Mouse (Mus musculus): ENCODE data around the gene Bptf. TPM values are rescaled to one million over a fixed set of nuclear protein-coding genes. Genes with fewer than 3 reads are reported as not detected.
A peak's percentile ranks its signal among the peaks of the same experiment; 100 is the strongest.

Bptf gene
- polyA plus RNA-seq, 1 experiment from 2014 or later: 14.4 TPM

DNA sequence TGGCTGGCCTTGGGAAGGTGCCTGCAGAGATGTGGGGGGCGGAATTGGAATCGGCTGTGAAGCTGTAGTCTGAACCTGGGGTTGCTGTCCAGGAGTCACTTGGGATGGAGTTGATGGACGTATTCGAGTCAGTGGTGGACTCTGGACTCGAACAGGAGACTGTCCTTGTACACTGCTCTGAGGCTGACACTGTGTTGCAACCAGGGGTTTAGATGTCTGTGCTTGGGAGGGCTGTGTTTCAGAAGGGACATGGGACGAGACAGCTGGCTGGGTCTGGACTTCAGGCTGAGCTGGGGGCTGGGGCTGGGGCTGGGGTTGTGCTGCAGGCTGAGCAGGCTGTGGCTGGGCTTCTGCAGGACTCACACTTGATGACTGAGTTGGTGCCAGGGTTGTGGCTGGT is 77.1 kb downstream of the Bptf start:
- ATAC-seq: no peak
- 84% methylated on average over 6 of the region's 6 CpGs for WGBS

GRCm38 (mm10) chr11:107046766-107047620 is 84.9 kb downstream of the Bptf start:
- no peak overlapping the region for H3K9ac ChIP-seq (ENCODE audit: low read depth, low read length)
- H3K4me3 ChIP-seq (ENCODE audit: low read depth, low read length): no peak overlapping the region
- WGBS: 90% methylated on average over 15 of the region's 15 CpGs
- H3K36me3 ChIP-seq (ENCODE audit: control insufficient read depth, insufficient read depth): peaks cover 63% of the 10 kb centered on the region
- TF ChIP-seq CTCF (IDR thresholded peaks at IDR 0.05; ENCODE audit: low read depth): no peak
- ATAC-seq: no peak
- H3K4me2 ChIP-seq (replicated peaks; ENCODE audit: low read depth): no peak overlapping the region
- no peaks in the 10 kb centered on the region for H3K27me3 ChIP-seq (replicated peaks; ENCODE audit: control insufficient read depth, insufficient read depth, low read length)
- H3K9me3 ChIP-seq (ENCODE audit: control insufficient read depth): no peaks in the 10 kb centered on the region
- H3K27ac ChIP-seq (ENCODE audit: low read depth, low read length): no peak overlapping the region
- no peaks in the 10 kb centered on the region for H3K4me1 ChIP-seq (replicated peaks; ENCODE audit: control insufficient read depth, insufficient read depth, low read length)

More for the DNA sequence above, 77.1 kb downstream of the Bptf start:
- Histone ChIP-seq H3K4me2 (replicated peaks; ENCODE audit: low read depth) (no peak overlapping the region), H3K36me3 (ENCODE audit: control insufficient read depth, insufficient read depth) (peaks cover 84% of the 10 kb centered on the region), H3K27me3 (replicated peaks; ENCODE audit: control insufficient read depth, insufficient read depth, low read length) (no peaks in the 10 kb centered on the region), H3K9ac (ENCODE audit: low read depth, low read length) (no peak overlapping the region), H3K9me3 (ENCODE audit: control insufficient read depth) (no peaks in the 10 kb centered on the region), H3K4me3 (ENCODE audit: low read depth, low read length) (no peak overlapping the region), H3K27ac (ENCODE audit: low read depth, low read length) (no peak overlapping the region), H3K4me1 (replicated peaks; ENCODE audit: control insufficient read depth, insufficient read depth, low read length) (no peaks in the 10 kb centered on the region)
- no peak for TF ChIP-seq CTCF (IDR thresholded peaks at IDR 0.05; ENCODE audit: low read depth)

- 90% methylated on average over 4 of the region's 4 CpGs for WGBS
- H3K4me1 ChIP-seq (replicated peaks; ENCODE audit: control insufficient read depth, insufficient read depth, low read length): no peaks in the 10 kb centered on the region
- H3K4me2 ChIP-seq (replicated peaks; ENCODE audit: low read depth): no peak overlapping the region
- H3K27ac ChIP-seq (ENCODE audit: low read depth, low read length): no peak overlapping the region
- TF ChIP-seq CTCF (IDR thresholded peaks at IDR 0.05; ENCODE audit: low read depth): no peak
- no peaks in the 10 kb centered on the region for H3K27me3 ChIP-seq (replicated peaks; ENCODE audit: control insufficient read depth, insufficient read depth, low read length)
- ATAC-seq: no peak
- H3K9ac ChIP-seq (ENCODE audit: low read depth, low read length): no peak overlapping the region
- no peak overlapping the region for H3K4me3 ChIP-seq (ENCODE audit: low read depth, low read length)
- H3K9me3 ChIP-seq (ENCODE audit: control insufficient read depth): no peaks in the 10 kb centered on the region
- H3K36me3 ChIP-seq (ENCODE audit: control insufficient read depth, insufficient read depth): peaks cover 62% of the 10 kb centered on the region
Measured at GRCm38 (mm10) chr11:107045546-107045945, 86.4 kb downstream of the Bptf start.

DNA sequence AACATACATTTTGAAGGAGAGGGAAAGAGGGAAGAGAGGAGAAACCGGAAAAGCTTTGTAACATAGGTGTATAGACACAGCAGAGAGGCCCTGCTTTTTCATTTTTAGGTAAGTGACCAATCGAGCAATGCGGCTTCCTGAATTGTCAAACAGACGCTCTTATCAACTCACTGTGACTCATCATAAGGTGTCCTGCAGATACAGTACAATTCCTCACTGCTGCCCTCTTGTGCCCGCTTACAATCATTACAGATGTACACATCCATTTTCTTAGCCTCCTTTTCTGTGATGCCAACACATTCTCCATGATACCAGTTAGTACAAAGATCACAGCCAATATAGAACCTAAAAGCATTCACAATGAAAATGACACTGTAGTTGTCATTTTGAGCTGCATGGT is 87.6 kb downstream of the Bptf start:
- TF ChIP-seq CTCF (IDR thresholded peaks at IDR 0.05; ENCODE audit: low read depth): peak; percentile 90
- no peaks in the 10 kb centered on the region for H3K9me3 ChIP-seq (ENCODE audit: control insufficient read depth)
- no peaks in the 10 kb centered on the region for H3K27me3 ChIP-seq (replicated peaks; ENCODE audit: control insufficient read depth, insufficient read depth, low read length)
- peaks cover 65% of the 10 kb centered on the region for H3K36me3 ChIP-seq (ENCODE audit: control insufficient read depth, insufficient read depth)
- H3K27ac ChIP-seq (ENCODE audit: low read depth, low read length): peak overlapping the region; percentile 11; the same call in 1 of the 2 replicates
- no peak overlapping the region for H3K4me3 ChIP-seq (ENCODE audit: low read depth, low read length)
- H3K9ac ChIP-seq (ENCODE audit: low read depth, low read length): no peak overlapping the region
- ATAC-seq: peak; percentile 68
- H3K4me2 ChIP-seq (replicated peaks; ENCODE audit: low read depth): no peak overlapping the region
- no peaks in the 10 kb centered on the region for H3K4me1 ChIP-seq (replicated peaks; ENCODE audit: control insufficient read depth, insufficient read depth, low read length)
- 31% methylated on average over 5 of the region's 5 CpGs for WGBS

DNA sequence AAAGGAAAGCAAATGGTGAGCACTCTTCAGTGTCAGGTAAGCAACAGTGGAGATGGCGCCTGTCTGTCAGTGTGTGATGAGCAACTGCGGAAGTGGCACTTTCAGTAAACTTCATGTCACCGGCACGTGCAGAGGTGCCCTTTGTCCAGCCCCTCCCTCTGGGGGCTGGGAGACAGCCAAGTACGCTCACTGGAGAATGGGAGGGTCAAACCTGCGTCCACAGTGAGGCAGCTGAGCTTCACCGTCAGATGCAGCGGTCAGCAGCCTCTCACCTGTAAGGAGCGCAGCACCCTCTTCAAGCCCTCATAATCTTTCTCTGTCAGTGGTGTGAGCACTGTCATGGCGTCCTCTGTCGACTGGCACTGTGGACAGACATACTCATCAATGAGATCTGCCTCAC is 88.6 kb downstream of the Bptf start:
- no peak overlapping the region for H3K27ac ChIP-seq (ENCODE audit: low read depth, low read length)
- H3K36me3 ChIP-seq (ENCODE audit: control insufficient read depth, insufficient read depth): peaks cover 72% of the 10 kb centered on the region
- ATAC-seq: no peak
- H3K9ac ChIP-seq (ENCODE audit: low read depth, low read length): no peak overlapping the region
- no peak overlapping the region for H3K4me2 ChIP-seq (replicated peaks; ENCODE audit: low read depth)
- 71% methylated on average over 11 of the region's 11 CpGs for WGBS
- H3K4me3 ChIP-seq (ENCODE audit: low read depth, low read length): no peak overlapping the region
- H3K27me3 ChIP-seq (replicated peaks; ENCODE audit: control insufficient read depth, insufficient read depth, low read length): no peaks in the 10 kb centered on the region
- TF ChIP-seq CTCF (IDR thresholded peaks at IDR 0.05; ENCODE audit: low read depth): no peak
- H3K4me1 ChIP-seq (replicated peaks; ENCODE audit: control insufficient read depth, insufficient read depth, low read length): no peaks in the 10 kb centered on the region
- H3K9me3 ChIP-seq (ENCODE audit: control insufficient read depth): no peaks in the 10 kb centered on the region

DNA sequence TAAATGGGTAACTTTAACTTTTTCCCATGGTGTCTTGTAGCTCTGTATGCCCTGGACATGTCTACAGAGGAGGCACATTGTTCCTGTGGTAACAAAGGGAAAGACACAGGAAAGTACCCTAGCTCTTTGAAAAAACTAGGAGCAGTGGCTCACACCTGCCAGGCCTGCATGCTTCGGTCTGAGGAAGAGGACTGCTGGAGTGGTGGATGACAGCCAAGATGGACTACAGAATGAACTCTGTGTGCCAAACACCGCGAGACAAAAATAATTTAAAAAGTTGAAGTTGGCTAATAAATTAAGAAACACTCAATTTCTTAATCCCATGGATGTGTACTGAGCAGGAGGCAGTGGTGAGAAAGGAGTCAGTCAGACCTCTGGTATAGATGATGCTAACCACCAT is 90.5 kb downstream of the Bptf start:
- Histone ChIP-seq H3K4me1 (replicated peaks; ENCODE audit: control insufficient read depth, insufficient read depth, low read length) (no peaks in the 10 kb centered on the region), H3K4me2 (replicated peaks; ENCODE audit: low read depth) (no peak overlapping the region), H3K27me3 (replicated peaks; ENCODE audit: control insufficient read depth, insufficient read depth, low read length) (no peaks in the 10 kb centered on the region), H3K27ac (ENCODE audit: low read depth, low read length) (no peak overlapping the region), H3K9me3 (ENCODE audit: control insufficient read depth) (no peaks in the 10 kb centered on the region), H3K36me3 (ENCODE audit: control insufficient read depth, insufficient read depth) (peaks cover 68% of the 10 kb centered on the region), H3K9ac (ENCODE audit: low read depth, low read length) (no peak overlapping the region), H3K4me3 (ENCODE audit: low read depth, low read length) (no peak overlapping the region)
- 91% methylated on average over 3 of the region's 3 CpGs for WGBS
- no peak for TF ChIP-seq CTCF (IDR thresholded peaks at IDR 0.05; ENCODE audit: low read depth)
- ATAC-seq: no peak

All from intestine, postnatal 0 days (tissue).